Mouse (Mus musculus): ENCODE measurements around the gene Plekhg3.

GRCm38 (mm10) chr12:76528766-76529165 is 1.9 kb upstream of the Plekhg3 start:
- TF ChIP-seq POLR2A (IDR thresholded peaks at IDR 0.05; ENCODE audit: extremely low read depth, insufficient read depth, low read length) (no peak), CTCF (IDR thresholded peaks at IDR 0.05; ENCODE audit: low read depth, low read length) (no peak)

Data from liver, adult 2 months (tissue).